Mouse (Mus musculus) T-helper 17 cell (primary cell): ENCODE results near the gene Nr1i2.
"Not testable (repeated sequence)": the region's sequence is repeated elsewhere in the genome, so short reads cannot be mapped to it uniquely, and the experiment has no call there.

Source experiments
- in situ Hi-C, 2 experiments: fragments of 300-600 bp; cut with MboI, MseI; formaldehyde crosslinking; loops; 1 replicate in 1 of 2; 2 replicates in 1 of 2; pipeline ENCODE4 v1.15.1; 2025; ENCODE audit warnings: high pct_unique_total_duplicates in 2 of 2

Nr1i2 gene

GRCm38 (mm10) chr16:38287357-38287756 is 7.3 kb downstream of the Nr1i2 start:
- in situ Hi-C loops = no loop called here

GRCm38 (mm10) chr16:38286541-38286940 is 8.1 kb downstream of the Nr1i2 start:
- in situ Hi-C loops = no loop called here

- in situ Hi-C loops = no loop called here
Measured at GRCm38 (mm10) chr16:38285801-38286200, 8.8 kb downstream of the Nr1i2 start.

- in situ Hi-C loops = no loop called here
Measured at GRCm38 (mm10) chr16:38283300-38283699, 11.3 kb downstream of the Nr1i2 start.

- in situ Hi-C loops = no loop called here
Measured at GRCm38 (mm10) chr16:38282559-38283160, 12.0 kb downstream of the Nr1i2 start.

GRCm38 (mm10) chr16:38280951-38281350 is 13.7 kb downstream of the Nr1i2 start:
- in situ Hi-C loops = no loop called here

- in situ Hi-C loops = no loop called here
Measured at GRCm38 (mm10) chr16:38279794-38280193, 14.8 kb downstream of the Nr1i2 start.

- in situ Hi-C loops = no loop called here
Measured at GRCm38 (mm10) chr16:38274737-38275136, 19.9 kb downstream of the Nr1i2 start.

GRCm38 (mm10) chr16:38272483-38272882 is 22.1 kb downstream of the Nr1i2 start:
- in situ Hi-C loops = no loop called here

GRCm38 (mm10) chr16:38271601-38272000 is 23.0 kb downstream of the Nr1i2 start:
- in situ Hi-C loops = no loop called here

- in situ Hi-C loops = no loop called here
Measured at GRCm38 (mm10) chr16:38255927-38256326, 38.7 kb downstream of the Nr1i2 start.

- in situ Hi-C loops = no loop called here
Measured at GRCm38 (mm10) chr16:38255107-38255506, 39.5 kb downstream of the Nr1i2 start.

- in situ Hi-C loops = no loop called here
Measured at GRCm38 (mm10) chr16:38254001-38254400, 40.6 kb downstream of the Nr1i2 start.

- in situ Hi-C loops = no loop called here
Measured at GRCm38 (mm10) chr16:38250467-38250866, 44.2 kb downstream of the Nr1i2 start.

GRCm38 (mm10) chr16:38248331-38248961 is 46.2 kb downstream of the Nr1i2 start:
- in situ Hi-C loops = no loop called here

GRCm38 (mm10) chr16:38245849-38246585 is 48.6 kb downstream of the Nr1i2 start:
- in situ Hi-C loops = no loop called here

- in situ Hi-C loops = no loop called here
Measured at GRCm38 (mm10) chr16:38245379-38245778, 49.2 kb downstream of the Nr1i2 start.

GRCm38 (mm10) chr16:38244111-38244510 is 50.5 kb downstream of the Nr1i2 start:
- in situ Hi-C loops = no loop called here

- in situ Hi-C loops = no loop called here
Measured at GRCm38 (mm10) chr16:38240167-38240566, 54.5 kb downstream of the Nr1i2 start.

- in situ Hi-C loops = no loop called here
Measured at GRCm38 (mm10) chr16:38239729-38240128, 54.9 kb downstream of the Nr1i2 start.

- in situ Hi-C loops = no loop called here
Measured at GRCm38 (mm10) chr16:38236936-38237585, 57.6 kb downstream of the Nr1i2 start.

- in situ Hi-C loops = not testable (repeated sequence)
Measured at GRCm38 (mm10) chr16:38222491-38222890, 72.1 kb downstream of the Nr1i2 start.
